Mouse (Mus musculus): Measurements from ENCODE around the gene Hand1.

- TF ChIP-seq MYOD1 (IDR thresholded peaks at IDR 0.05; ENCODE audit: control insufficient read depth, insufficient read length, low read depth) (no peak), MAX (IDR thresholded peaks at IDR 0.05) (no peak), CEBPB (IDR thresholded peaks at IDR 0.05; ENCODE audit: low read depth) (no peak), CTCF (IDR thresholded peaks at IDR 0.05; ENCODE audit: control insufficient read depth, insufficient read depth, insufficient read length) (no peak), USF1 (IDR thresholded peaks at IDR 0.05; ENCODE audit: low read depth) (no peak), MYOG (IDR thresholded peaks at IDR 0.05; ENCODE audit: control insufficient read depth, extremely low read depth, insufficient read length) (no peak), FOSL1 (IDR thresholded peaks at IDR 0.05; ENCODE audit: insufficient read depth, low read length, poor library complexity, severe bottlenecking) (no peak)
Observed at GRCm38 (mm10) chr11:57836401-57836800, 3.8 kb upstream of the Hand1 start.

Measured in C2C12 (cell line).